Mouse (Mus musculus) layer of hippocampus, adult 11-12 months (tissue): ENCODE results near the gene Atg9a.
A peak's percentile ranks its signal among the peaks of the same experiment; 100 is the strongest.

ENCODE experiments used
- DNase-seq: peaks from one replicate; pipeline ENCODE4 v3.0.0; 2022; ENCODE audit warnings: low spot score

The Atg9a gene

GRCm38 (mm10) chr1:75168093-75168471 lies 23.9 kb downstream of the Atg9a start:
- DNase-seq, result no peak

- no peak for DNase-seq
Measured at GRCm38 (mm10) chr1:75160256-75160617, 31.8 kb downstream of the Atg9a start.

GRCm38 (mm10) chr1:75159540-75160255 lies 32.3 kb downstream of the Atg9a start:
- DNase-seq, result no peak

- no peak for DNase-seq
Measured at GRCm38 (mm10) chr1:75158990-75159389, 33.0 kb downstream of the Atg9a start.

- DNase-seq, result peak; percentile 1
Measured at GRCm38 (mm10) chr1:75155837-75156236, 36.2 kb downstream of the Atg9a start.

- DNase-seq, result no peak
Measured at GRCm38 (mm10) chr1:75148727-75149126, 43.3 kb downstream of the Atg9a start.

- no peak for DNase-seq
Measured at GRCm38 (mm10) chr1:75147411-75148135, 44.4 kb downstream of the Atg9a start.

GRCm38 (mm10) chr1:75145589-75145988 lies 46.4 kb downstream of the Atg9a start:
- no peak for DNase-seq

- peak; percentile 96 for DNase-seq
Measured at GRCm38 (mm10) chr1:75142301-75143261, 49.4 kb downstream of the Atg9a start, which contains the start of the genes Cnppd1 and Retreg2. Cnppd1 (minus strand) TSS chr1:75142711. Retreg2 (plus strand) TSS chr1:75142778.

- DNase-seq, result peak; percentile 57
Measured at GRCm38 (mm10) chr1:75141486-75142190, 50.4 kb downstream of the Atg9a start.

GRCm38 (mm10) chr1:75140601-75141190 lies 51.3 kb downstream of the Atg9a start:
- no peak for DNase-seq

GRCm38 (mm10) chr1:75138448-75138847 lies 53.5 kb downstream of the Atg9a start:
- DNase-seq, result no peak

GRCm38 (mm10) chr1:75136730-75137129 lies 55.3 kb downstream of the Atg9a start:
- no peak for DNase-seq

- DNase-seq, result no peak
Measured at GRCm38 (mm10) chr1:75136293-75136692, 55.7 kb downstream of the Atg9a start.

GRCm38 (mm10) chr1:75133421-75134207 lies 58.4 kb downstream of the Atg9a start, which contains the start of gene Slc23a3:
Slc23a3 (minus strand) TSS chr1:75133890.
- DNase-seq, result no peak
